Mouse (Mus musculus) neural tube, embryonic 13.5 days (tissue): ENCODE data around the gene Nelfe. TPM values are rescaled to one million over a fixed set of nuclear protein-coding genes. Genes with fewer than 3 reads are reported as not detected.

Source experiments
- ATAC-seq: fragments of 200-750 bp; cut with Nextera tagmentation; 2 replicates; pipeline ENCODE4 v1.8.0; 2017; ENCODE audit warnings: low read depth, mild to moderate bottlenecking, moderate TSS enrichment, moderate library complexity
- H3K27ac ChIP-seq: fragments of 300-500 bp; sonication (generic); replicated peaks from 2 replicates; pipeline ENCODE4 v1.5.1; 2015; ENCODE audit warnings: moderate library complexity, mild to moderate bottlenecking, inconsistent platforms
- H3K27me3 ChIP-seq: fragments of 300-500 bp; sonication (generic); 2 replicates; pipeline ENCODE4 v1.6.1; 2015; ENCODE audit warnings: mild to moderate bottlenecking, inconsistent platforms
- H3K36me3 ChIP-seq: fragments of 300-500 bp; sonication (generic); 2 replicates; pipeline ENCODE4 v1.6.1; 2015; ENCODE audit warnings: mild to moderate bottlenecking, inconsistent platforms
- H3K4me1 ChIP-seq: fragments of 300-500 bp; sonication (generic); replicated peaks from 2 replicates; pipeline ENCODE4 v1.6.1; 2015; ENCODE audit warnings: inconsistent platforms
- H3K4me2 ChIP-seq: fragments of 300-500 bp; sonication (generic); 2 replicates; pipeline ENCODE4 v1.6.1; 2015; ENCODE audit warnings: inconsistent platforms, mild to moderate bottlenecking, moderate library complexity
- H3K4me3 ChIP-seq: fragments of 300-500 bp; sonication (generic); 2 replicates; pipeline ENCODE4 v1.5.1; 2015; ENCODE audit warnings: mild to moderate bottlenecking, inconsistent platforms
- H3K9ac ChIP-seq: fragments of 300-500 bp; sonication (generic); 2 replicates; pipeline ENCODE4 v1.6.1; 2015; ENCODE audit warnings: moderate library complexity, mild to moderate bottlenecking, inconsistent platforms
- H3K9me3 ChIP-seq: fragments of 300-500 bp; sonication (generic); 2 replicates; pipeline ENCODE4 v1.6.1; 2016; ENCODE audit warnings: inconsistent platforms
- WGBS: fragments of 180-500 bp; shearing (Covaris S2); methylation state at CpG from one replicate; pipeline ENCODE4 v1.1.7; 2015; 5-methylcytosine and 5-hydroxymethylcytosine counted together
- polyA plus RNA-seq: library from polyadenylated mRNA; unstranded; fragments of >200 nt; fragmentation: Nextera tagmentation; extraction: Ambion mirVana; gene quantifications from 2 replicates; pipeline ENCODE4 v1.2.1, GENCODE M21; 2015

Nelfe gene
- polyA plus RNA-seq, 1 experiment from 2014 or later, result 81.6 TPM

GRCm38 (mm10) chr17:34883332-34883731 is 33.1 kb downstream of the Nelfe start:
- H3K4me3 ChIP-seq, result no peak overlapping the region
- H3K36me3 ChIP-seq, result no peaks in the 10 kb centered on the region
- peaks cover 12% of the 10 kb centered on the region for H3K27me3 ChIP-seq
- no peak overlapping the region for H3K27ac ChIP-seq
- H3K4me2 ChIP-seq, result no peak overlapping the region
- no peaks in the 10 kb centered on the region for H3K4me1 ChIP-seq
- 68% methylated on average over 3 of the region's 3 CpGs for WGBS
- no peak for ATAC-seq
- H3K9me3 ChIP-seq, result no peaks in the 10 kb centered on the region
- no peak overlapping the region for H3K9ac ChIP-seq

GRCm38 (mm10) chr17:34884704-34885103 is 34.5 kb downstream of the Nelfe start:
- no peak for ATAC-seq
- Histone ChIP-seq H3K4me1 (no peaks in the 10 kb centered on the region), H3K4me2 (no peak overlapping the region), H3K36me3 (no peaks in the 10 kb centered on the region), H3K27me3 (peaks cover 12% of the 10 kb centered on the region), H3K9me3 (no peaks in the 10 kb centered on the region), H3K9ac (no peak overlapping the region), H3K4me3 (no peak overlapping the region), H3K27ac (no peak overlapping the region)
- whole genome bisulfite sequencing, result 86% methylated on average over 6 of the region's 6 CpGs

GRCm38 (mm10) chr17:34885615-34886014 is 35.4 kb downstream of the Nelfe start:
- H3K4me3 ChIP-seq, result no peak overlapping the region
- H3K27ac ChIP-seq, result no peak overlapping the region
- no peak overlapping the region for H3K9ac ChIP-seq
- ATAC-seq, result no peak
- H3K27me3 ChIP-seq, result peaks cover 12% of the 10 kb centered on the region
- H3K4me1 ChIP-seq, result no peaks in the 10 kb centered on the region
- H3K4me2 ChIP-seq, result no peak overlapping the region
- WGBS, result 90% methylated on average over 3 of the region's 3 CpGs
- H3K9me3 ChIP-seq, result no peaks in the 10 kb centered on the region
- no peaks in the 10 kb centered on the region for H3K36me3 ChIP-seq

GRCm38 (mm10) chr17:34887942-34888341 is 37.8 kb downstream of the Nelfe start:
- 88% methylated on average over 5 of the region's 5 CpGs for WGBS
- no peaks in the 10 kb centered on the region for H3K9me3 ChIP-seq
- no peak for ATAC-seq
- H3K4me3 ChIP-seq, result no peak overlapping the region
- H3K4me1 ChIP-seq, result no peaks in the 10 kb centered on the region
- H3K27ac ChIP-seq, result no peak overlapping the region
- no peak overlapping the region for H3K9ac ChIP-seq
- no peak overlapping the region for H3K4me2 ChIP-seq
- no peaks in the 10 kb centered on the region for H3K27me3 ChIP-seq
- no peaks in the 10 kb centered on the region for H3K36me3 ChIP-seq

GRCm38 (mm10) chr17:34890074-34890743 is 40.0 kb downstream of the Nelfe start:
- Histone ChIP-seq H3K27me3 (no peaks in the 10 kb centered on the region), H3K4me3 (no peak overlapping the region), H3K9ac (no peak overlapping the region), H3K4me1 (peaks cover 8% of the 10 kb centered on the region), H3K4me2 (no peak overlapping the region), H3K27ac (no peak overlapping the region), H3K9me3 (no peaks in the 10 kb centered on the region), H3K36me3 (no peaks in the 10 kb centered on the region)
- no peak for ATAC-seq
- 91% methylated on average over 12 of the region's 12 CpGs for WGBS

- Histone ChIP-seq H3K27ac (no peak overlapping the region), H3K9me3 (no peaks in the 10 kb centered on the region), H3K4me3 (no peak overlapping the region), H3K36me3 (peaks cover 7% of the 10 kb centered on the region), H3K27me3 (no peaks in the 10 kb centered on the region), H3K9ac (no peak overlapping the region), H3K4me1 (peaks cover 20% of the 10 kb centered on the region), H3K4me2 (no peak overlapping the region)
- no peak for ATAC-seq
- WGBS, result 98% methylated on average over 2 of the region's 2 CpGs
These were observed 41.2 kb downstream of the Nelfe start for GRCm38 (mm10) chr17:34891377-34891776.

GRCm38 (mm10) chr17:34893072-34893824 is 43.1 kb downstream of the Nelfe start:
- Histone ChIP-seq H3K27ac (peak overlapping the region; percentile 88), H3K9me3 (no peaks in the 10 kb centered on the region), H3K36me3 (peaks cover 8% of the 10 kb centered on the region), H3K4me2 (peak overlapping the region; percentile 94), H3K4me3 (peak overlapping the region; percentile 80), H3K4me1 (peaks cover 36% of the 10 kb centered on the region), H3K9ac (peak overlapping the region; percentile 93), H3K27me3 (no peaks in the 10 kb centered on the region)
- ATAC-seq, result no peak
- WGBS, result 71% methylated on average over 12 of the region's 12 CpGs

- Histone ChIP-seq H3K4me3 (peak overlapping the region; percentile 80), H3K27ac (peak overlapping the region; percentile 95), H3K9me3 (no peaks in the 10 kb centered on the region), H3K9ac (peak overlapping the region; percentile 93), H3K4me2 (peak overlapping the region; percentile 94), H3K36me3 (peaks cover 8% of the 10 kb centered on the region), H3K4me1 (peaks cover 36% of the 10 kb centered on the region), H3K27me3 (no peaks in the 10 kb centered on the region)
- ATAC-seq, result peak; percentile 89
- under 1% methylated on average over 27 of the region's 51 CpGs for WGBS
These were observed 43.9 kb downstream of the Nelfe start for GRCm38 (mm10) chr17:34894074-34894597.

- peak; percentile 54 for ATAC-seq
- Histone ChIP-seq H3K4me3 (peak overlapping the region; percentile 80), H3K27ac (peak overlapping the region; percentile 95), H3K27me3 (no peaks in the 10 kb centered on the region), H3K9me3 (no peaks in the 10 kb centered on the region), H3K4me2 (peak overlapping the region; percentile 94), H3K36me3 (peaks cover 8% of the 10 kb centered on the region), H3K9ac (peak overlapping the region; percentile 93), H3K4me1 (peaks cover 41% of the 10 kb centered on the region)
- WGBS, result 7% methylated on average over 49 of the region's 51 CpGs
These were observed 44.8 kb downstream of the Nelfe start for GRCm38 (mm10) chr17:34894801-34895530.

GRCm38 (mm10) chr17:34895724-34896123 is 45.5 kb downstream of the Nelfe start:
- WGBS, result 89% methylated on average over 15 of the region's 15 CpGs
- peak overlapping the region; percentile 93 for H3K9ac ChIP-seq
- peak overlapping the region; percentile 94 for H3K4me2 ChIP-seq
- peak overlapping the region; percentile 80 for H3K4me3 ChIP-seq
- peaks cover 9% of the 10 kb centered on the region for H3K36me3 ChIP-seq
- H3K27me3 ChIP-seq, result no peaks in the 10 kb centered on the region
- ATAC-seq, result no peak
- peaks cover 49% of the 10 kb centered on the region for H3K4me1 ChIP-seq
- H3K9me3 ChIP-seq, result no peaks in the 10 kb centered on the region
- peak overlapping the region; percentile 95; the same call in 1 of the 2 replicates for H3K27ac ChIP-seq

- Histone ChIP-seq H3K4me1 (peaks cover 54% of the 10 kb centered on the region), H3K4me3 (peak overlapping the region; percentile 80), H3K27me3 (no peaks in the 10 kb centered on the region), H3K27ac (no peak overlapping the region), H3K9ac (0 out of 2 replicates have a peak overlapping the region, but pooled peaks have one; percentile 38), H3K36me3 (peaks cover 15% of the 10 kb centered on the region), H3K9me3 (no peaks in the 10 kb centered on the region), H3K4me2 (peak overlapping the region; percentile 94)
- no peak for ATAC-seq
- 84% methylated on average over 17 of the region's 17 CpGs for WGBS
These were observed 46.2 kb downstream of the Nelfe start for GRCm38 (mm10) chr17:34896366-34896765.
